Mouse (Mus musculus) telencephalon, adult 2 months (tissue): ENCODE measurements at regions not wholly inside any gene's neighbourhood (a gene's known extent, or its start where the extent isn't known, plus 50 kb on each side); places are given as distances from the start of the nearest gene placed in this dataset.

ENCODE experiments used
- DNase-seq: peaks from one replicate; pipeline ENCODE4 v3.0.0-alpha.2; 2011; ENCODE audit warnings: low read depth, low spot score

DNA sequence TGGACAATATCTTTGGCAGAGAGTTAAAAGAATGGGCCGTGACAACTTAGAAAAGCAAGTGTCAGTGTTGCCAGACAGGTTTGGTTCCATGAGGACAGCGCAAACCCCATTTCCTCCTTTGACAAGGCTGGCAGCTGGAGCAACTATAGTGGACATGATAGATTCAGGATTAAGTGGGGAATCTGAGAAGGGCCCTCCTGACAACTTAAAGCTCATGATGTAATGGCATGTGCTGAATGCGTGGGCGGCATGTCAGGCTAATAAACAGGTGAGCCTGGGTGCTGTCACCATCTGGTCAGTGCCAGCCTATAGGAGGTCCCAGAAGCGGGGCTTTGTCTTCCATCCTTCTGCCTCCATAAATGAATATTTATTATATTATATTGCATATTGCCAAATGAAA, 326.3 kb downstream of the Gm11361 start:
- DNase-seq = no peak

DNA sequence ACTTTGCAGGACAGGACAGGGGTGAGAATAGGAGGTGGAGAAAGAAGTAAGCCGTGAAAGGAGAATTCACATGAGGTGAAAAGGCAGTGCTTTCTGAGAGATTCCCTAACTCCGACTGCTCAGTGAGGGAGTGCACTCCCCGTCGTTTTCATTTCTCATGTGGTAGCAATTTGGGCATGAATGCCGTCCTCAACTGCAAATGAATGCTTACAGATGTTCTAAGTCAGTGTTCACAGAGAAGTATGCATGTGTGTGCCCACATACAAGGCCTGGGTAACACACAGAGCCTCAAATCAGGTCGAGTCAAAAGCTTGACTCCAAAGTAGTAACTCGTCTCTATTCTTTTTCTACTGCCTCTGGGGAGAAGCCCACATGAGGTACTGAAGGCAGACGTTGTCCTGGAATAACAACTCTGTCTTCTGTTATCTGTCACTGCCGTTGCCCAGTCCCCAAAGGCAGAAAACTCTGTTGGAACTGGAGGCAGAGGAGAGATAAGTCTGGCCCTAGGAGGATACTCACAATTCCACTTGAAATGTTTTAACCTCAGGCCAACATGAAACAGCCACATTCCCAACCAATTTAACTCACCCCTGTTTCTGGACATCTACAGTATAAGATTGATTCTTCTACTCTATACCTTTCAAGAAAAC, 318.0 kb downstream of the Gm11361 start:
- DNase-seq = no peak

DNA sequence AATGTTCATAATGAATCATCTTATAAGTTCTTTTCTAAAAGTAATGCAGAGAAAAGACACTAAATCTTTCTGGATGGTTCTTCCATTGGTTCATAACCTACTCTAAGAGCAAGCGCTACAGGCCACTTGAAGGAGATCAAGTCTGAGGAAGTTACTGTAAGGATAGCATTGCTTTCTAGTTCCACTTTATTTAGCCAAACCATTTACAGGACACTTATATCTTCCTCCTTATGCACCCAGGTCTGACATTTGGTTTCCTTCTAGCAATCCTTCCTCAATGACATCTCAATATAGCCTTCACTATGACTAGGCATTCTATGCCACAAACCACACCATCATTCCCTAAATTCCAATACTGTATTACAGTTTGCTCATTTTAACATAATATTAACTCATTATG, 316.0 kb downstream of the Gm11361 start:
- no peak for DNase-seq

DNA sequence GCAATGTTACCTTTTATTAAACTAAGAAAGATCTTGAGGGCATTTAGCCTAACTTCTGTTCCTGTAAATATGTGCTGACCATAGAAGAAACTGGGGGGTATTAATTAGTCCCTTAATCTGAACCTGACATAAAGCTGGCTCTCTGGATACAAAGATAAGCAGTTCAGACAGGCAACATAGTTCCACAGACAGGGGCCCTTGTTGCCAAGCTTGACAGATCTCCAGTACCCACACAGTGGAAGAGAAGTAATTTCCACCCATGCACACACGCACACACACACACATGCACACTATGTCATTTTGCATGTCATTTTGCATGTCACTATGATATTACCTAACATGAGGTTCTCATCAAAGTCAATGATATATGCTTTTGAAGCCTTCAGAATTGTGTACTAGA, 315.1 kb downstream of the Gm11361 start:
- no peak for DNase-seq

DNA sequence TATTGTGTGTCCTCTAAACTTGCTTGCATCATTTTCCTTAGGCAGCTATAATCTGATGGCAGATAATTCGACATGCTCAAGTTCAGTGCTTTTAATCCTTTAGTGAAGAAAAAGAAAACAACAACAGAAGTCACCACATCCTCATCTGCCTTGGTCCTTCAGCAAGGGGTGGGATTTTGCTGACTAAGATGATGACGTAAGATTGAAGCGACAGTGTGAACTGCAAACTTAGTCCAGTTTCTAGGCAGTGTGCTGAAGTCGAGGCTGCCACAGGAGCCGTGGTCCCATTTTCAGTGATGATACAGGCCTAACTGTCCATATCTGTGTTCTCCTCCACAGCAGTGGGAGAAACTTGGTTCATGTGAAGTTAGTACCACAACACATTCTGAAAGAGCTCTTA, 314.4 kb downstream of the Gm11361 start:
- no peak for DNase-seq

DNA sequence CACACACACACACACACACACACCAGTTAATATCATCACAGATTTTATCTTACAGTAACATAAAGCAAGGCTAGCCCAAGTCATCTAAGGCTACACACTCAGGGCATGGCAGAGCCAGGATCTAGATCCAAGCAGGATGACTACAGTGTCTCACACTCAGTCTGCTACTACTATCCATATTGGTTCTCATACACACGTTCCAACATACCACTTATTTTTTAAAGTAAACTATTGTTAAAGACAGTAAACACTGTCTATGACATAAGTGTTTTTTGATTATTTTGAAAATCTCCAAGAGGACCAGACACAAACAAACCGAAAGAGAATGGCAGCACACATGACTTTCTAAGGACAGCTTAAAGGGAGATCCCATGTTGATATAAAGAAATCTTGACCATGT, 306.3 kb downstream of the Gm11361 start:
- DNase-seq = no peak

DNA sequence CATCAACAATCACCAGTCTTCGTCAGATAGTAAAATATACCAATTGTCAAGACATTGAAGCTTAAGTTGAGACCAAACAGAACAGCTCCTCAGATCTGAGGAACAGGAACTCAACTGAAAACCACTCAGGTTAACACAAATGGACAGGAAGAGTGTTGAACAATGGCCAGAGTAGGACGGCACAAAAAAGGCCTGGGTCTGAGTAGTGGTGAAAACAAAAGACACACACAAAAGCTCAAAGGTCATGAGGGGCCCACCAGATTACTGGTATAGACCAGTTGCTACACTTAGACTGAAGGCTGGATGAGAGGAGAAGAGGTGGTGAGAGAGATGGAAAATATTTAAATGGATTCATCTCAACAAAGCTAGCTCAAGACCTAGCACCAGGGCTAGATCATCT, 302.8 kb downstream of the Gm11361 start:
- no peak for DNase-seq

DNA sequence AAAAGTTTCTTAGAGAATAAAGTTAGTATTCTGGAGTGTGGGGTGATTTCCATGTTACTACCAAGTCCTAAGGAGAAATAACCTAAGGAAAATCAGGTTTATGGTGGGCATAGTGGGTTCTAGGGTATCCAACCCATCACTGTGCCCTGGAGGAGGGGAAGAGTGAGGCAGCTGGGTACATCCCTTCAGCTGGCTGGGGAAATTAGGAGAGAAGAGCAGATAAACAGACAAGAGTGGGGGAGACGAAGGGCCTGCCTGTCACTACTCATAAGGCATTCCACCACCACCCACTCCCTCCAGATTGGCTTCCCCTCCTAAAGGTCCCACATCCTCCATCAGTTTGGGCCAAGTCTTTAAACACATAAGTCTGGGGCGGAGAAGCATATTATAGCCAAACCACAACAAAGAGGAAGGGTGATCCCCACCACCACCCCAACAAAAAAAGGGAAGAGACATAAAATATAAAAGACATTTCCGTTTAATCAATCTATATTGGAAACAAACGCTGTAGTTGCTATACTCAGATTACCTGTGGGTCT, 299.8 kb downstream of the Gm11361 start:
- DNase-seq = no peak

DNA sequence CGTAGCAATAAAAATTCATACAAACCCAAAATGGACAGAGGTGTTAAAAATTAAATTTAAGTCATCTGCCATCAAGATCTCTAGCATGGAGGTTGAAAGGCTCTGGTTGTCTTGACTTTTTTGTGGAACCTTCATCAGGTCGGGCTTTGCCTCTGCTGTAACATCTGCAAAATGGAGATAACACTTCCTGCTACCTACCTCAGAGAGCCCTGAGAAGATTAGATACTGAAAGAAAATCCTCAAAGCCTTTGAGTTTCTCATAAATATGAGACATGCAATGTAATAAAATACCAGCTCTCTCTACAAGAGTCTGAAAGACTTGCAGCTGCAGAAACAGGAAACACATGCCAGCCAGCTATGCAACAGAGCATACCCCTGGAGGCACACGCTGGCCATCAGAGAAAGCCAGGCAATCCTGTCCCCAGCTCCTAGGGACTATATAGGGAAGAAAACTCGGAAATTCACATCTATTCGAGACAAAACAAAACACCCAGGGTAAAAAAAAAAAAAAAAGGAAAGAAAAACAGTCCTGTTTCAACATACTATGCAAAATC, 299.1 kb downstream of the Gm11361 start:
- no peak for DNase-seq

DNA sequence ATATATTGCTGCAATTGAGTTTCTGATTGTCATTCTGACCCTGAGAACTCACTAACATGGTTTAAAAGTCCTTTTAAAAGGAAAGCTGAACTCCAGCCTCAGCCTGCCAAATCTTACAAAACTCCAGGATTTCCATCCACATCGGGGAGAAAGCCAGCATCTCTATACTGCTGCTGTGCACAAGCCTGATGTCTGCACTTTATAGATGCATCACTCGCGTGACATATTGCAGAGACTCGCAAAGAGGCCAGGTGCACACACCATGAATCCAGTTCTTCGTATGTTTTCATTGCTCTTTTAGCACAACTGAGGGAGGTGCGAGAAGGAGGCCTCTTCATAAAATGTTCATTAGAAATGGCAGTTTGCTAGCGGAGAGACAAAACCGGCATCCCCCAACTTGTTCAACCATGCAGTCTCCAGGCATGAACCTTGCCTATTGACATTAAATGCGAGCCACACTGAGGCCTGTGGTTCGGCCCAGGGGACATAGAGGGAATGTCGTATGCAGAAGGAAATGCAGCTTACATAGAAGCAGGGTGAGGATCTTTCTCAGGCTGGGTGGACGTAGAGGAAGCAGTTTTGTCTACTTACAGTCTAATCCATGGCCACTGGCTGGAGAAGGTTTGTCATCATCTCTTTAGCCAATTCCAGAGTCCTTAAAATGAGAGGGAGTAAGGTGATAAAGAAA, 297.0 kb downstream of the Gm11361 start:
- no peak for DNase-seq

DNA sequence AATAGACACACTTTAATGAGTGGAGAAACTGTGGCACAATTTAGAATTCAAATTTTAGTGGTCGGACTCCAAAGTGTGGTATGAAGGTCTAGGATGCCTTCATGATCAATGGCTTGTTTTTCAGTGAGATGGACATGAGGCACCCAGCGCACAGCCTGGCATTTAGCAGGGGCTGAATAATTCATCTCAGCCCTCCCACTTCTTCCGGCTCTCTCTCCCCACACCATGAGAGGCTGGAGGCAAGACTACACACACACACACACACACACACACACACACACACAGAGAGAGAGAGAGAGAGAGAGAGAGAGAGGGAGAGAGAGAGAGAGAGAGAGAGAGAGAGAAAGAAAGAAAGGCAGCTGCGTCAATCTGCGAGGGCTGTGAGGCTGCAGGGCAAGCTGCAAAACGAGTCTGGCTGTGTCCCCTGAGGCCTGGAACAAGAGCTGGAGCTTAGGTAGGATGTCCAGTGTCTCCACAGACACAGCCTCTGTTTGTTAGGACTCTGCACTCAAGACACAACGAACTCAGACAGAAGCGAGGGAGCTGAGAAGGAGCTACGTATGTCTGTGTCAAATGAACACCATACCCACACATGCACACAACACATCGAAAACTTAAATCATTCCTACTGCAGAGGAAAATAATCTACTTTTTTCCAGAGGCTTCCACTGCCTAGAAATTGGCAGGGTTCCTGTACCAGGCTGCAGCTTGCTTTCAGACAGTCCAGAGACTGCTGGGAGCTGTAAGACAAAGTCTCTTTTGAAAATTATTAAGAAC, 295.8 kb downstream of the Gm11361 start:
- peak; percentile 29 for DNase-seq

DNA sequence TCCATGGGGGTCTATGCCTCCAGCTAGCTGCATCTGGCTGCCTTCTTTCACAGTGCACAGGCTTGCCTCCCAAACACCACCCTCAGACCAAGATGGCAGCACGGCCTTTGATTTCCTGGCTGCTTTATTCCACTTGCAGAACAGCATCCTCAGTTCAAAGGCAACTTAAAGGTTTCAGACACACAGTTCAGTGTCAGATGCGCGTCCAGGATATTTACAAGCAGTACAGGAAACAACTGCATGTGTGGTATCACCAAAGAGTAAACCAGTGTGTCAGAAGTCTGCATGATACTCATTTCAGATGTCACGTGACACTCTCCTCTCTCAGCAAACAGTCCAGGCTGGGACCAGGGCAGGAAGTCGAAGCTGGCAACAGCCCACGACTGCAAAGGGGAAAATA, 294.2 kb downstream of the Gm11361 start:
- no peak for DNase-seq

DNA sequence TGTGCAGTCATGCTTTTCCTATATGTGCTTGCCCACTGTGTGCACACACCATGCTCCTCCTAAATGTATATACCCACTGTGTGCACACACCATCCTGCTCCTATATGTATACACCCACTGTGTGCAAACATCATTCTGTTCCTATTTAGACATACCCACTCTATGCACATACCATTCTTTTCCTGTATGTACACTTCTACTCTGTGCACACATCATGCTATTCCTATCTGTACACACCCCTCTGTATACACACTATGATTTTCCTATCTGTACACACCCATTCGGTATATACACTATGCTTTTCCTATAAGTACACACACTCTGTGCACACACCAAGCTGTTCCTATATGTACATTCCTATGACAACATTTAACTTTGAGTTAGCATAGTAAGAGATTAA, 288.5 kb downstream of the Gm11361 start:
- DNase-seq = no peak

DNA sequence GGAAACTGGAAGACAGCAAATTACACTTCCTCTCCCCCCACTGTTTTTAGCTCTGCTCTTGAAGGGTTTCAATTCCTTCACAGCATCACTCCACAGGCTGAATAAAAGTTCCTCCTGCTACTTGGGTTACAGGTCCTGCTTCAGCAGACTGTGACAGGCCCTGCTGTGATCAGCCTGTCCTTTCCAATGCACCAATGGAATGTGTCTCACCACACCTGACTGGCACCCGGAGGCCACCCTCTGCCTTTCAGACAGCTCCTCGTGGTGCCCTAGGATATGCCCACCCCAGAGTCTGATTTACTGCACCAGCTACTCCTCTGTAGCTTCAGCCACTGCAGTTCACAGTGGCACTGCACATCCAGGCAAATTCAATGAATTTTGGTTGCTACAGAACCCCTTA, 288.0 kb downstream of the Gm11361 start:
- DNase-seq = no peak

DNA sequence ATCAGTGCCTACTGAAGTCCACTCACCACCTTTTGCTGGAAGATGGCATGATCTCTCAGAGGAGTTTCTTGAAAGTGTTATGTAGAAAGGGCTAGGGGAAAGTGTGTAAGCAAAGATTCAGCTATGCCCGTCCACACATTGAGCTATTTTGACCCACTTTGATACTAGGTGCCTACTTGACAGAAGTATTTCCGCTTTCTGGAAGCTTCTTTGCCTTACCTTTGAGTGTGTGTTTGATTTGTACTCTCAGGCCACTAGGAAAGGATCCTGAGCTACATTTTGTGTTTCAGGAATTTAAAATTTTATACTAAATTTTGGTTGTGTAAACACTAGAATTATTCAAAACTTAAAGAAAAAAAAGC, 287.5 kb downstream of the Gm11361 start:
- no peak for DNase-seq

DNA sequence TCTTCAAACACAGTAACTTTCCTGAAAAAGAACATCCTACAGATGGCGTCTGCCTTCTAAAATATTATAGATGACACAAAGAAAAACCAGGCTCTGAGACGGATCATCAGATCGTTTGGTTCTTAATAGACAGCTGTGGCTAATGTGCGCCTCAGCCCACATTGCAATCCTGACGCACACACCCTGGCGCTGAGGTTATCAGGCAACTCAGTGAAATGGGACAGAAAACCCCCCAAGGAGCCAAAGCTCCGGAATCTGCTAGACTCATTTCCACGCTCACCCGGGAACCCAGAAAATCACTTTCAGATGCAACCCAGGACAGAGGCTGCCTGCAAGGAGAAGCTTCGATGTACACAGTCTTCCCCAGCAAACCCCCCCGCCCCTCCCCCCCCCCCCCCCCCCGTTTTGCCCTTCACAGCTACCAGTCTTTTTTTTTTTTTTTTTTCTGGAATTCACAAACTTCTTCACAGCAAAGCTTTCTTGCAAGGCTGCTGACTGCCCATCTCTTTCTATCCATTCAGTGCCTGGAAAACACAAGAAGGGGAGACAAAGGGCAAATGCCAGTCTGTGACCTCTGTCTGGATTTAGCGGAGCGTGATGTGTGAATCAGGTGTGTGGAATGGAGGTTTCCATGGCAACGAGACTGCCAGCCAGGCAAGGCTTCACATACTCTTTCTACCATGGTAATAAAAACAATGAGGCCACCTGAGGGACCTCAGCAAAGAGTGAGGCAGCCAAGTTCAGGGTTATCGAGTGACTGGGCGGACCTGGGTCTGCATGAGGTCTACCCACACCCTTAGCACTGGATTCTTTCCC, 286.9 kb downstream of the Gm11361 start:
- peak; percentile 24 for DNase-seq

DNA sequence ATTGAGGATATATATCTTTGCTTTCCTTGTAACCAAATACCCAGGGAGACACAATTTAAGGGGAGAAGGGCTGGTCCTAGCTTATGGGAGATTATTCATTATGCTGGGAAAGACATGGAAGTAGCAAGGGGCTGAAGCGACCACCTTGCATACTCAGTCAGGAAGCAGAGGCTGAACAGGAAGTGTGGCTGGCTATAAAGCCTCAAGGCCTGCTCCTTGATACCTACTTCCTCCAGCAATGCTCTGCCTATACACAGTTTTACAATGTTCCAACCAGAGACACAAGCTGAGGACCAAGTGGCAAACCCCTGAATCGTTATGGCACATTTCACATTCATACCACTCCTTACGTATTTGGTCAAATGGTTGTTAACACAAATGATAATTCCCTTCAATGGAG, 284.3 kb downstream of the Gm11361 start:
- no peak for DNase-seq

DNA sequence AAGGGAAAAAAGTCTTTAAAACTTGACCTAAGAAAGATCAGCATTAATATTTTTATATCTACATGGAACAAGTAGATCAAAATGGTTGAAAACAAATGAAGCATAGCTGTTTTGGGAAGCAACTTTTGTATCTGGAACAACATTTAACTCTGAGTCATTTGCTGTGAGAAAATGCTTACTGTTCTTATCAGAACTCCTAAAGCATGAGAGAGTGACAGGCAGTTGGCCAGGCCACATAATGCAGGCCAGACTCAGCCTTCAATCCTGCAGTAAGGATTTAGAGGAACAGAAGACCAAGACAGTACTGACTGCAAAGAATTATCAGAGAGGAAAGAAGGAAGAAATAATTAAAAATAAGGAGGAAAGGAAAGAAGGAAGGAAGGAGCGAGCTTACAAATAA, 275.8 kb downstream of the Gm11361 start:
- DNase-seq = no peak

DNA sequence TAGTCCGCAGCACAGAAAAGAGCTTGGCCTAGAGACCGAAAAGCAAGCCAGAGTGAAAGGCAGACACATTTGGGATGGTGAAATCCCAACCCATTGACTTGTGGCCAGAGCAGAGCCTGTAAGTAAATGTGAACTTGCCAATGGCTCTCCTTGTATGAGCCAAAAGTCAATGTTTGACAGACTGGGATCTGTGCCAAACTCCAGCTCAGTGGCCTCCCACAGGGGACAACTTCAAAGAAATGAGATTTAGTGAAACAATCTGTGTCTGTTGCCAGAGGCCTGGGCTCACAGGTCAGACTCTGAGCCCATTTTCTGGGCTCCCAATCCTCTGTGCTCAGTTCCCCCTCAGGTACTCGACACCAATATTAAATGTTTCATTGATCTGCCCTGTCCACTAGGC, 274.9 kb downstream of the Gm11361 start:
- DNase-seq = no peak

DNA sequence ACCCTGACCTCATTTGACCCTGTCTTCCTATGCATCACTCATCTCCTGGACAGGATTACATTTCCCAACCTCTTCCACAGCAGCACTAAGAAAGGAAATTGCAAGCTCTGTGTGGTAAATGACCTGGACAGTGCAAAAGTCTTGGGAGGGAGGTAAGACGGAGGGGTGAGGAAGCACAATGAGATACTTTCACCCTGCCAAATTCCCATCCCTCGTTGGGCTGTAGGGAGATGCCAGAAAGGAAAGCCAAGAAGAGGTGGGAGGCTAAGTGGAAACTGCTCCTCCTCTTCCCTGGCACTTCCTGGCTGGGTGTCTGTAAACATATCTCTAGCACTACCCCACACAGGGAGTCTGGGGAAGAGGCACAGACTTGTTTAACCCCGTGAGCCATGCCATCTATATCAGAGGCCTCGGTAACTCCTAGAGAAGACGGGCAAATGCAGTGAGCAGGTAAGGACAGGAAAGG, 274.2 kb downstream of the Gm11361 start:
- no peak for DNase-seq

DNA sequence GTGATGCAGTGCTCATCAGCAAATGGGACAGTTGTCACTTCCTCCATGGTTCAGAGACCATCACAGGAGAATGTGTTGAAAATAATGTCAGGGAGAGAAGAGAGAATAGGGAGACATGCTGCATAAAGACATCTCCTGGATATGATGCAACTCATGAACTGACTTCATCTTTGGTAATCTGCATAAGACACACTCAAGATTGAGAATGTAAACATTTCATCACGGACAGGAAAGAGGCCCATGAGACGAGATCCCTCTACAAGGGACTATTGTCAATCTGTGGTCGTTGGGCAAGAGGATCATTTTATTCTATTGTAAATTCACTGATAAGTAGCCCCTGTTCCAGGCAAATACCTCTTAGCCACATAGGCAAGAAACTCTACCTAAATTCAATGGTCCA, 273.6 kb downstream of the Gm11361 start:
- DNase-seq = no peak
